ENCODE assay signal across 11 mouse cellular contexts in genomic region chr14:6604551-6604950, GRCm38 (mm10). TPM values are rescaled to one million over a fixed set of nuclear protein-coding genes. Genes with fewer than 3 reads are reported as not detected.
DNase-seq lines count a peak whose midpoint lies in the region; ATAC-seq and TF ChIP-seq lines count a peak whose summit lies in the region.
"Not testable (repeated sequence)": the region's sequence is repeated elsewhere in the genome, so short reads cannot be mapped to it uniquely, and the experiment has no call there.
"Had no signal": no experiment of that assay in that cellular context is flagged by ENCODE, and none has a peak within 500 bp of the region (broad histone marks: within the 10 kb centered on the region; RNA-seq: fewer than 3 reads in every experiment).

No protein-coding gene starts in this region.

- peak overlapping the region; percentile 65 for H3K4me2 ChIP-seq in forebrain, embryonic 12.5 days
- peak overlapping the region; percentile 57 for H3K4me2 ChIP-seq in heart, postnatal 0 days (ENCODE audit: low read depth, low read length)
- peak overlapping the region; percentile 37 for H3K4me2 ChIP-seq in limb, embryonic 11.5 days (ENCODE audit: low read depth, severe bottlenecking)

- H3K36me3 ChIP-seq in forebrain, embryonic 12.5 days (replicated peaks); heart, postnatal 0 days (replicated peaks; ENCODE audit: control insufficient read depth, insufficient read depth, low read length); kidney, adult 2 months (ENCODE audit: control insufficient read depth, insufficient read depth, low read length); limb, embryonic 11.5 days (ENCODE audit: control insufficient read depth, insufficient read depth, low read length): not testable (repeated sequence)

- not testable (repeated sequence) for DNase-seq in heart, postnatal 0 days (ENCODE audit: low spot score)
- DNase-seq in kidney, adult 2 months: peak; percentile 37
- peak; percentile 23 for DNase-seq in limb, embryonic 11.5 days (ENCODE audit: low spot score)
- DNase-seq in lung, postnatal 14 days: peak; percentile 3
- peak; percentile 1 for DNase-seq in ovary, postnatal 36 days (ENCODE audit: low spot score)
- peak; percentile 5 for DNase-seq in urinary bladder, postnatal 14 days (ENCODE audit: low spot score)

- not testable (repeated sequence) for ATAC-seq in forebrain, embryonic 12.5 days (ENCODE audit: low FRiP score); heart, postnatal 0 days (ENCODE audit: insufficient read depth, low read depth); limb, embryonic 11.5 days (ENCODE audit: insufficient number of reproducible peaks, low FRiP score, low TSS enrichment, low read depth)

- TF ChIP-seq POLR2A in kidney, adult 2 months (IDR thresholded peaks at IDR 0.05; ENCODE audit: low read depth, low read length): not testable (repeated sequence)

- H3K27ac ChIP-seq in brown adipose tissue, adult 24 weeks (replicated peaks; ENCODE audit: low read depth, low read length); forebrain, embryonic 12.5 days; heart, postnatal 0 days (ENCODE audit: low read depth); kidney, adult 2 months (ENCODE audit: insufficient read depth, low read depth, low read length); limb, embryonic 11.5 days (replicated peaks; ENCODE audit: low read depth, low read length): not testable (repeated sequence)

- WGBS in forebrain, embryonic 12.5 days: 9% methylated on average over 13 of the region's 20 CpGs
- 5% methylated on average over 17 of the region's 20 CpGs for WGBS in heart, postnatal 0 days
- 4% methylated on average over 17 of the region's 20 CpGs for WGBS in kidney, adult 2 months
- 7% methylated on average over 17 of the region's 20 CpGs for WGBS in limb, embryonic 11.5 days

- TF ChIP-seq CTCF in heart, postnatal 0 days (IDR thresholded peaks at IDR 0.05; ENCODE audit: low read depth); kidney, adult 2 months (conservative IDR thresholded peaks at IDR 0.05; ENCODE audit: insufficient read depth, insufficient read length, low read depth, low read length): not testable (repeated sequence)

- not testable (repeated sequence) for TF ChIP-seq EP300 in heart, postnatal 0 days (IDR thresholded peaks at IDR 0.05; ENCODE audit: low read depth)

- H3K27me3 ChIP-seq in forebrain, embryonic 12.5 days; heart, postnatal 0 days (ENCODE audit: control insufficient read depth, insufficient read depth, low read length); kidney, adult 2 months (replicated peaks; ENCODE audit: control insufficient read depth, insufficient read depth, low read length); limb, embryonic 11.5 days (ENCODE audit: control insufficient read depth, insufficient read depth, low read length): not testable (repeated sequence)

- peak overlapping the region; percentile 40 for H3K9ac ChIP-seq in forebrain, embryonic 12.5 days
- not testable (repeated sequence) for H3K9ac ChIP-seq in heart, postnatal 0 days (replicated peaks; ENCODE audit: low read depth, low read length); limb, embryonic 11.5 days (ENCODE audit: low read length)

- H3K9me3 ChIP-seq in forebrain, embryonic 12.5 days; heart, postnatal 0 days (replicated peaks; ENCODE audit: control insufficient read depth, low read length); limb, embryonic 11.5 days (ENCODE audit: control insufficient read depth, low read length): not testable (repeated sequence)

- H3K4me3 ChIP-seq in brown adipose tissue, adult 24 weeks (ENCODE audit: insufficient read depth, low read depth, low read length): peak overlapping the region; percentile 25
- H3K4me3 ChIP-seq in forebrain, embryonic 12.5 days (replicated peaks): peak overlapping the region; percentile 41
- H3K4me3 ChIP-seq in heart, postnatal 0 days (ENCODE audit: low read depth, low read length): peak overlapping the region; percentile 39
- not testable (repeated sequence) for H3K4me3 ChIP-seq in kidney, adult 2 months (ENCODE audit: insufficient read depth, low read depth, low read length)
- H3K4me3 ChIP-seq in limb, embryonic 11.5 days (ENCODE audit: low read depth, low read length): peak overlapping the region; percentile 20

- H3K4me1 ChIP-seq in brown adipose tissue, adult 24 weeks (ENCODE audit: control insufficient read depth, insufficient read depth, insufficient read length, low read length); forebrain, embryonic 12.5 days; heart, postnatal 0 days (ENCODE audit: control insufficient read depth, insufficient read depth); kidney, adult 2 months (ENCODE audit: control insufficient read depth, insufficient read depth, low read length); limb, embryonic 11.5 days (ENCODE audit: control insufficient read depth, insufficient read depth, low read length): not testable (repeated sequence)

RNA-seq across cellular contexts. Expression of gene Gm3629, which starts 14.1 kb away (rescaled TPM):
- polyA plus RNA-seq in brown adipose tissue, adult 24 weeks (2012; ENCODE audit: insufficient read depth, insufficient read length, missing spikeins): not detected in 2 replicates
- 0.41 TPM in 1 of 2 replicates, not detected in the other for polyA plus RNA-seq in forebrain, embryonic 12.5 days (2016; fragmentation: Nextera tagmentation; extraction: Ambion mirVana)
- total RNA-seq in heart, postnatal 0 days (2014; rRNA removed; ENCODE audit: low replicate concordance): not detected in 2 replicates
- 0.14 TPM in 1 of 2 replicates, not detected in the other for polyA plus RNA-seq in heart, postnatal 0 days (2015; fragmentation: Nextera tagmentation; extraction: Ambion mirVana)
- 0.06 TPM in 1 of 2 replicates, not detected in the other for polyA plus RNA-seq in kidney, adult 2 months (2012; rRNA removed)
- 0.41 and 0.43 TPM in 2 replicates for polyA plus RNA-seq in limb, embryonic 11.5 days (2014; fragmentation: Nextera tagmentation; extraction: Ambion mirVana)
- total RNA-seq: heart, adult 8-10 months had no signal
- polyA plus RNA-seq: liver, embryonic 14.5 days had no signal

RNA-seq across cellular contexts. Expression of gene Gm3460, which starts 17.7 kb away (rescaled TPM):
- polyA plus RNA-seq in brown adipose tissue, adult 24 weeks (2012; ENCODE audit: insufficient read depth, insufficient read length, missing spikeins): not detected in 2 replicates
- polyA plus RNA-seq in forebrain, embryonic 12.5 days (2016; fragmentation: Nextera tagmentation; extraction: Ambion mirVana): not detected in 2 replicates
- total RNA-seq in heart, postnatal 0 days (2014; rRNA removed; ENCODE audit: low replicate concordance): not detected in 2 replicates
- polyA plus RNA-seq in heart, postnatal 0 days (2015; fragmentation: Nextera tagmentation; extraction: Ambion mirVana): not detected in 2 replicates
- not detected in 2 replicates for polyA plus RNA-seq in kidney, adult 2 months (2012; rRNA removed)
- not detected in 2 replicates for polyA plus RNA-seq in limb, embryonic 11.5 days (2014; fragmentation: Nextera tagmentation; extraction: Ambion mirVana)
- total RNA-seq: adrenal gland, postnatal 10 days; heart, adult 8-10 months had no signal
- polyA plus RNA-seq: liver, embryonic 14.5 days had no signal
